Mouse (Mus musculus) cerebellum, postnatal 4 days (tissue): ENCODE data around the gene Abi3.

Experiments
- DNase-seq, 2 experiments: peaks; one replicate each; pipeline ENCODE4 v3.0.0; 2022; ENCODE audit warnings: low spot score in 2 of 2, mixed read lengths in 1 of 2

Gene Abi3

DNA sequence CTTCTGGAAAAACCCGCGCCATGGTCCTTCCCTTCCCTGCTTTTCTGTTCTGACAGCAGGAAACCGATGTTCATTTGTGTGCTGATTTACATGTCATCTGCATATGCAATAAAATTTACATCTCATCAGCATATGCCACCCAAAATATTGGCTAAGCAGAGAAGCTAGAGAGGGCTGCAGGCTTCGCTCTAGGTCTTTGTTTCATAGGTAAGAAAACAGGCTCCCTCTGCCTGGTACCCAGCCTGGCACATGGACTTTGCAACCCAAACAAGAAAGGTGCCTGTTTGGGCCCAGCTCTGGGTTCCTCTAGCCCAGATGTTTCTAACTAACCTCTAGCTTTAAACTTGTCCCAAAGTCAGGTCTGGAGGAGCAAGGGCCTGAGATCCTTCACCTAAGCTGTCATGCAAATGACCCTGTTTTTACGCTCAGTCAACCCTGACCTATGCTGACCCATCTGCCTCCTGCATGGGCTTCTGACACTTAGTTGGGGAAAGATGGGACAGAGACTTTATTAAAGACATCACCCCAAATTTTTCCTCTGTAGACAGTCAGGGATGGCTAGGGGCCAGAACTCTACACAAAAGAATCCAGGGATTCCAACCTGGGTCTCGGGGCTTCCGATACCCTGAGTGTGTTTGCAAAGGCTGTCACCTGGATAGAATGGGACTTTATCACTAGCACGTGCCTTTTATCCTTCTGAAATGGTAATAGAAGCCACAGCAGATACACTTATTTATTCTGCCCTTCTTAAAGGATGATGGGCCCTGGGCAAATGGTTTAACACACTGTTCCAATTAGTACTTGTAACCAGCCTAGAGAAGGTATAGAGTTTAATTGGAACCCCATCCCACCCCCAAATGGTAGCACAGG, 3.0 kb downstream of the Abi3 start:
- DNase-seq, result no peak

DNA sequence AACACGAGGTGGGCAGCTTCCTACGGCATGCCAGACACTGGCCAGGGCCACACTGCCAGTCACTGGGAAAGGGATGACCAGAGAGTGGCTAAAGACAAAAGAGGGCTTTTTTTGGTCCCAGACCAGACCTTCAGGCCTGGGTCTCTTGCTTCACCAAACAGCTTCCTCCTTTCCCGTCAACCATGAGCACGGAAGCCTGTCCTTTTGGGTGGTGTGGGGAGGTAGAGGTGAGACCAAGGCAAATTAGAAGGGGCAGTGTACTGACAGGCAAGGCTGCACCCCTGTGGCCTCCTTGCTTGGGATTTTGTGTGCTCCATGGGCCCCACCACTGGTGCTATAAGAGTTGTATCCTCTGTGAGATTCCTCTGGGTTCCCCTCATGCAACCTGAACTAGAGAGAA, 3.7 kb downstream of the Abi3 start:
- no peak for DNase-seq

DNA sequence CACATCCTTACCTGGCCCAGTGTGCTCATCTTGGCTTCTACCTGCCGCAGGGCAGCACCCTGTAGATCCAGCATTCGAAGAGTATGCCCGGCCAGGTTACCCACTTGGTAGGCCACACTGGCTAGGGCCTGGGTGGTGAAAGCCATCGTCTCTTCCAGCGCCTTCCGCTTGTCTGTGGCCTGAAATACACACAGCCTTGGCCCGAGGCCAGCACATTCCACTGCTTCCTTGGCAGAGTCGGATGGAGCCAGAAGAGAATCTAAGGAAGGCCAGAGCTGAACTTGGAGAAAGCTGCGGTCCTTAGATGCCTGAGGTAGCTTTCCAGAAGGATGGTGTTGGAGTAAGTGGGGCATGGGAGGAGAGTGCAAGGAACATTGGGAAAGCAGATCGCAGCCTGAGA, 5.2 kb downstream of the Abi3 start, which contains the start of gene Gngt2:
Gene Gngt2 (plus strand): TSS at position 158 of the 400 bp plus-strand sequence.
- DNase-seq, result peak in 1 of 2 experiments; percentile 43

DNA sequence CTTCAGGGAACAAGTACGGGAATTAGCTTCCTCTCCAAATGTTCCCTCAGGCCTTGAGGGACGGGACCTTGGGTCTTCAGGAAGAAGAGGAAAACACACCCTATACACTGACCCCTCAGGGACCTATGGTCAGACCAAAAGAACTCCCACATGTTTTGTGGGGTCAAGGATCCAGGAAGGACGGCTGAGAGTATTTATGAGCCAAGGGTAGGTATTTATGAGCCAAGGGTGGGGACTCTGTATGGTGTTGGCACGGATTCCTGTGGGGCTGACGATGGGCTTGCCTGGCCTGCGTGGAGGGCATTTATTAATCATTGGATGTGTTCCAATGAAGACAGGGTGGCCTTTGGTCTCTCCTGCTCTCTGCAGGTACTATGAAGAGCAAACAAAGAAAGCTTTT, 5.8 kb downstream of the Abi3 start:
- DNase-seq, result no peak

DNA sequence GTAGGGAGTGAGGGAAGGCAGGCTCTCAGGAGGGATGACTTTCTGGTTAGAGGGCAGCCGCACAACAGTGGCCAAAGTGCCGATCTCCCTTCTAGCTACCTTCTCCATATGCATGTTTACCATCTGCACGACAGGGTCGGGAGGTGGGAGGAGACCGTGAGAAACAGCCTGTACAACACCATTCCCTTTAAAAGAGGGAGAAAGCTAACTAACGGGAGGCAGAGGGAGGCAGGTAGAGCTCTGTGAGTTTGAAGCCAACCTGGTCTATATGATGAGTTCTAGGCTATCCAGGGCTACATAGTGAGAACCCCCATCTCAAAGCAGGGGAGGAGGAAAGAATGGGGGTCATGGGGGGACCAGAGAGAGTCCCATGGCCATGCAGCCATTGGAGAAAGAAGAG, 6.4 kb downstream of the Abi3 start:
- DNase-seq, result no peak

DNA sequence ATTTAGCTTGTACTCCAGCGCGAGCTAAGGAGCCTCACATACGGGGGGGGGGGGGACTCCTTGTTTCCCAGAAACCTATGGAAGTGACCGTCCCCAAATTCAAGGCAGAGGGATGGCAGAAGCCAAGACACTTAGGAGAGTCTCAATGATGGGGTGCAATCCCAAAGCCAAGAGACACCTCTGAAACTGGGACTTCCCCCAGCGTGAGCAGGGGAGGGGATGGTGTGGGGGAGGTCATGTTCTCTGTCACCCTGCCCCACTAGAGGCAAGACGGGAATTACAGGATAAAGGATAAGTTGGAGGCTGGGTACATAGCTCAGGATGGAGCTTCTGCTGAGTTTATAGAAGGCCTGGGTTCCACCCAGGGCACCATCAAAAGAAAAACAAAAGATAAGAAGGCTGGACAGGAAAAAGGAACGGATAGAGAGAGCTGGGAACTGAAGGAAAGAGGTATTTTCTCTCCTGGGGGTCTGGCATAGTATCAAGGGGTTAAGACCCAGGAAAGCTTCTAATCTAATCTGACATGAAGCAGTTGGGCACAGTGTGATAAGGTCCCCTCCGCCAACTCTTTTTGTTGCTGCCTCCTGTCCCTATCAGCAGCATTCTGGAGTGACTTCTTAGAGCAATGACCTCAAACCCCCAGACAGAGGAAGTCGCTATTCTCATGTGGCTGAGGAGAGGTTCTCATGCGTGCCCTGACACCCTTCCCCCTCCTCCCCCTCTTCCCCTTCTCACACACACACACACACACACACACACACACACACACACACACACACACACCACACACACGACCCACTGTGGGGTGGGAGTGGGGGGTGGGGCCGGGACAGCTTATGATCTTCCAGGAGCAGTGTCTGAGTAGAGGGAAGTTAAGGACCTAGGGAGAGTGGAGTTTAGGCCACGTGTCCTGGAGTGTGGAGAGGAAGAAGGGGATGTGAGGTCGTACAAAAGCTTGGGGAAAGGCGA, 7.2 kb downstream of the Abi3 start:
- DNase-seq, result no peak

DNA sequence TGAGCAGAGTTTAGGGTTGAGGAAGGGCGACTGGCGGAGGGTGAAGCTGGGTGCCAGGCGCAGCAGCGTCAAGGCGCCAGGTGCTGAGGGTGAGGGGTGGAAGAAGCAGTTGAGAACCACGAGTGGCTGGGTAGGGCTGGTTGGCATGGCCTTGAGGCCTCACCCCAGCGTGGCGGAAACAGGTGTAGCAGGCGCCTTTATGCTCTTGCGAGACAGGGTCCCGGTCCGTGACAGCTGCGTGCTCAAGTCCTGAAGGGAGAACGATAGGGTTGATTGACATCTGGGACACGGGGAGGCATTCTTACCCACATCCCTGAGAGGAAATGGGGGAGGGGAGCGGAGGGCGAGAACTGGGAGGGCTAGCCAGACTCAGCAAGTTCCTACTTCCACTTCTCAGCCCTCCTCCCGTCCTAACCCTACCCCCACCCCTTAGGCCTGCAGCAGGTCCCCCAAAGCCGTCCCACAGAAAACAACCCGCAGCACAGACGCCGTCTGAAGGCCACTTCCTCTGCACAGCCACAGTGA, 8.1 kb downstream of the Abi3 start:
- no peak for DNase-seq

DNA sequence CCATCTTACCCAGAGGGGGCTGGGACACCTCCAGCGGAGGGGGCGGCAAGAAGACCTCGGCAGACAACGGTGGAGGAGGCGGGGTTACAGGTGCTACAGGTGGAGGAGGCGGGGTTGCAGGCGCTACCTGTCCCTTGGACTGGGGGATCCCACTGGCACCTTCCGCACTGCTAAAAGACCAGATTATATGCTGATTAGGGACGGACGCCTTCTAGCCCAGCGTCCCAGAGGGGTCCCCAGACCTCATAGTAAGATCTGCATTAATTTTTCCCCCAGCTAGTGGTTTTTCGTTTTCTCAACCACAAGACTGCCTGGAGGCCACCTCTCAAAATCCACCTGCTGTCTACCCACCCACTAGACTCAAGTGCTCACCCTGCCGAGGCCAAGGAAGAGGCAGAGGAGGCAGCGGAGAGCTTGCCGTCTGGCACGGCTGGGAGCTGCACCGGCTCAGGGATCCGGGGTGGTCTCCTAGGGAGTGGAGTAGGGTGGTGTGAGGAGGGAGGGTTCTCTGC, 8.6 kb downstream of the Abi3 start:
- DNase-seq, result no peak

DNA sequence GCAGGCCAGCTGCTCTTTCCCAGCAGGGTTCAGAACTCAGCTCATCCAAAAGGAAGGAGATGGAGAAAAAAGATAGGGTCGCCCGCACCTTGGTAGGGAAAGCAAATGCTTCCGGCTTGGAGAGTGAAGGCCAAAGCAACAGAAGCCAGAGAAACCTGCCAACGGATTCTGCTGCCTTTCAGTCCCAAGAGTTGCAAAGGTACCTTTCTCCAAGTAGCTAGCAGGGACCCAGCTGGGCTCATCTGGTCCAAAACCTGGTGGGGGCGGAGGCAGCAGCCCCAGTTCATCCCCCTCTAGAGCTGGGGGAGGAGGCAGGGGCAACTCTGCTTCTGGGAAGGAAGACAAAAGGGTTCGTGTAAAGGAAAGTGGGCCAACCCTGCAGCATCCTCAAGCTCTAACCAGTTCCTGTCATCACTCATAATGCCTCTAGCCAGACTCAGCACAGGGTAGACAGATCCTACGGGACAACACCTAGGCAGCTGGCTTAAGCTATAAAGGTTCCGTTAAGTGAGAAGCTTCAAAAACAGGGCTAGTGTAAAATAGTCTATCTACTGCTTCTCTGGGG, 9.2 kb downstream of the Abi3 start:
- no peak for DNase-seq

DNA sequence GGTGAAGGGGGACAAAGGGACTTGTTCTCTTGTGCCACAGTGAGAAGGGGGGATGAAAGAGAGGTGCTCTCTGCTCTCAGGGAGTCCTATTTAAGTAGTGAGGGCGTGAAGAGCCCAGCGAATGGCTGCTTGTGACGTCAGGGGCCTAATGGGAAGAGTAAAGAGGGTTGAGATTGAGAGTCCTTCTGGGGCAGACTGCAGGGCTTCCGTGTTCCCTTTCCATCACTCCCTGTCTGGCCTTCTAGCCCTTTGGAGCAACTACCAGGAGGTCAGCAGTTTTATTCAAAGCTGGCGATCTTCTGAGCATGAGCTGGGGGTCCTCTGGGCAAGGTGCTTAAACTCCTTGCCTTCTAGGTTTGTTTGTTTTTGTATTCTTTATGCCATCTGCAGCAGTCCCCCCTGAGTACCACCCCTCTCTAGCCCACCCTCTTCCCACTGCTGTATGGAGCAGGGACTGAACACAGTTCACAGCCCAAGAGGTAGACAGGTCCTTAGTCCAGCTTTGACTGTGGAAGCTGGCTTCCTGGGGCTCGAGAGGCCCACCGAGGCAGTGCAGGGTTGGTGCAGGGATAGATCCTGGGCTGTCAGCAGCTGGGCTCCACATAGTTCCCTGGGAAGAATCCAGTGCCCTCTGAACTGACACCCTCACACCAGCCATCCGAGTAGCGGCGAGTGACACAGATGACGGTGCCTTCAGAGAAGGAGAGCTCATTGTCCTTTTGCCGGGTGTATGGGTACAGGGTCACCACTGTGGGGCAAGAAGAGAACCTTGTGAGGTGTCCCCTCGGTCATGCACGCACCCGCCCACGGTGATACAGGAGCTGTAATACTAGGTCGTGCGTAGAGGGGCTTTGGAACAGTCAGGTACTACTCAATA, 9.9 kb downstream of the Abi3 start:
- DNase-seq, result no peak

DNA sequence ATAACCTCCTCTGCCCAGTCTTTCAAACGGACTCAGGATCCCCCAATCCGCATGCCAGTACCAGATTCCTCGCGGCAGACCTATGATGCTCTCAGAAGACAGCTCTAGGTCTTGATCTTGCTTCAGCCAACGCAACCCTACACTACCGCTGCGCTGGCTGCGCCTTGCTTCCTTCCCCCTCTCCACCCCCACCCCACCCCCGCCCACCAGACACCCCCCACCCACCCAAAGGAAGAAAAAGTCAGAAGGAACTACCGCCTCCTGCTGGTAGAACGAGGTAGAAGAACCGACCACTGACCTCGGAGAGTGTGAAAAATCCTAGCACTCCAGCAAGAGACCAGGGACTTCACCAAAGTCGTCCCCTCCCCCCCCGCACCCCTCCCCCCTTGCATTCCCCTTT, 10.6 kb downstream of the Abi3 start:
- no peak for DNase-seq

DNA sequence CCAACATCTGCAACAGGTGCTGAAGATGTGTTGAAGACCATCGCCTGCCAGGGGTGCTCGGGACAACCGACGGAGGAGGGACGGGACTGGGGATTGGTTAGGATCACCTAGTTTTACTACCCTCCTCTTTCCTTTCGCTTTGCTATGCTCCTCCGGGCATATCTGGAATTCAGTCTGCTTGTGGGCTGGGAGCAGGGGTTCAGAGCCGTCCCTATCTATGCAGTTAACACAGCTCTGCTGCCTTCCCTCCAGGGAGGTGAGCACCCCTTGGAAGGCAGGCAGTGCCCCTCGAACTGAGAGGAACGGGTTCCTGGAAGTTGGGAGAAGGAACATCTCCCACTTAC, 11.0 kb downstream of the Abi3 start:
- no peak for DNase-seq

DNA sequence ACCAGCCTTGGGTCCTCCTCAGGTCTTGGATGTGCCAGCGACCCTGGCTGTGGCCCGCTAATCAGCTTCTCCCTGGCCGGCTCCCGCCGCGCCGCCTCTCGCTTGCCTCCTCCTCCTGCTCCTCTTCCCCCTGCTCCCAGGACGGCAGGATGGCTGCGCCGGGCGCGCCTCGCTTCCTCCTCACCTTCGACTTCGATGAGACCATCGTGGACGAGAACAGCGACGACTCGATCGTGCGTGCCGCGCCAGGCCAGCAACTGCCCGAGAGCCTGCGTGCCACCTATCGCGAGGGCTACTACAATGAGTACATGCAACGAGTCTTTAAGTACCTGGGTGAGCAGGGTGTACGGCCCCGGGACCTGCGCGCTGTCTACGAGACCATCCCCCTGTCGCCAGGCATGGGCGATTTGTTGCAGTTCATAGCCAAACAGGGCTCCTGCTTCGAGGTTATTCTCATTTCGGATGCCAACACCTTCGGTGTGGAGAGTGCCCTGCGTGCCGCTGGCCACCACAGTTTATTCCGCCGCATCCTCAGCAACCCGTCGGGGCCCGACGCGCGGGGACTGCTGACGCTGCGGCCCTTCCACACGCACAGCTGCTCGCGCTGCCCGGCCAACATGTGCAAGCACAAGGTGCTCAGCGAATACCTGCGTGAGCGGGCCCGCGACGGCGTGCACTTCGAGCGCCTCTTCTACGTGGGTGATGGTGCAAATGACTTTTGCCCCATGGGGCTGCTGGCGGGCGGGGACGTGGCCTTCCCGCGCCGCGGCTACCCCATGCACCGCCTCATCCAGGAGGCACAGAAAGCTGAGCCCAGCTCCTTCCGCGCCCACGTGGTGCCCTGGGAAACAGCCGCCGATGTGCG, 11.6 kb downstream of the Abi3 start:
- no peak for DNase-seq

DNA sequence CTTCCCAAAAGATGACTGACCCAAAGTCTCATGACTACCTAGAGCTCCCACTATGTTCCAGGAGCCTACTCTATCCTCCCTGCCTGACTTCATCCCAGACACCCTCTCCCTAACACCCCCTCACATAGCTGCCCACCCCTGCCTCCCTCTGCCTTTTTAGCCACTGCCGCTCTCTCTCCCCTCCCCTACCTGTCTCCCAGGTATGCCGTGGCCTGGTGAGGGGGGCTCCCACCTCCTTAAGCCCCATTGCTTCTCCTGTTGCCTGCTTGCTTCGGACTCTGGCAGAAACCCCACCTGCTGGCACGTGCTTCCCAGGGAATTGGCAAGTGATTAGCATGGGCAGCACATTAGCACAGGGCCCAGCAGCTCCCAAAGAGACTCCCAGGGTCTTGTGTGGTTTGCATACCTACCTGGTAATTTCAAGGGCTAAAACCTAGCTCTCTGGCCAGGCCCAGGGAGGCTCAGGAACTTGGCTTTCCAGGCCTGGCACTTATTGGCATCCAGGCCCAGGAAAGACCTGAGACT, 12.7 kb downstream of the Abi3 start:
- no peak for DNase-seq

DNA sequence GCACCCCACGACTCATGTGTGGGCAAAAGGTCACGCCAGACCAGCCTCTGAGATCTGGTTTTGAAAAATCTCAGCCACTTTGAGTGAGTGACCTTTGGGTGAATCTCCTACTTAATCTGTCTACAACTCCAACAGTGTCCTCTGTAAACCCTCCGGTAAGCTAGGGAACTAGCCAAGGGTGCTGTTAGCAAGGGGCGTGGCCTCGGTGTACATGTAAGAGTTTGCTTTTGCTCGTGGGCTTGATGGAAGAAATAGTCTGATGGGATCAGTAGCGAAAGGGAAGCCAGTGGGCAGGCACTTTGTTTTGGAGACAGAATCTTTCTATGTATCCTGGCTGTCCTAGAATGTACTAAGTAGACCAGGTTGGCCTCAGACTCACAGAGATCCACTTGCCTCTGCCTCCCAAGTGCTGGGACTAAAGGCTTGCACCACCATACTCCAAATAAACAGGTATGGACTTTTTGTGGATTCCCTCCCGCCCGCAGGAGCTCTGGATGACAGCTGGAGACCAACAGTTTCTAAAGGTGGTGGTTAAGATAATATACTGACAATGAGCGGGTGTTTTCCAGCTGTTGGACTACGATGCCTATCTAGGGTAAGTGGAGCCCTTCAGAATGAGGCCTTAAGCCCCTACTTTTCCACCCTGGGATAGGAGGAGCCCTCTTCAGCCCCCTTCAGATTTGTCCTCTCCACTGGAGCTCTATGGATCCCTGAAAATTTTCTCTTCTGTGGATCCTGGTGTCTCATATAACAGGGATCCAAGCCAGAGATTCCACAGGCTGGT, 13.9 kb downstream of the Abi3 start:
- no peak for DNase-seq

DNA sequence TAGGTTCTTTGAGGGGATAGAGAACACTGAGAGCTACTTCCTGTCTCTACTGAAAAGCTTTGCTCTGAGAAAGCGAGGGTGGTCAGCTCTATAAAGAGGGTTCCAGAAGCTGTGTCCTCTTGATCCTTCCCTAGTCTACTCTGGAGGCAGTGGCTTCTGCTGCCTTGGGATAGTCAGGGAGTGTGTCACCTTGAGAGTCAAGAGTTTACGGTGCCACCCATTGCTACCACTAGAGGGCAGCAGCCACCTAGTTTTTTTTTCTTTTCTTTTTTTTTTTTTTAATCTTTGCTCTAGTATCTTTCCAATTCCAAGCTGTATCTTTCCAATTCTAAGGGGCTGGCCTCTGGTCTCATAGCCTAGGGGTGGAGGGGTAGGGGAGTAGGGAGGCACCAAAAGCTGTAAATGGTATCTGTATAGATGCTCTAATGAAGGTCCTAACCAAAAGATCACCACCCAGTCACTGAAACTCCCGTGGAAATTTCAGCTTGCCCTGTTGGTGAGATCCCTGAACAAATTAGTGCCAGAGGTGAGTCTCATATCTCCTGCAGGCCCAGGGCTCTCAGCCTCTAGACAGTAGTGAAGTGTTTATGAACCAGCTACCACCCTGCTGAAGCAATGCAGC, 14.7 kb downstream of the Abi3 start:
- DNase-seq, result peak; percentile 45 to 67

DNA sequence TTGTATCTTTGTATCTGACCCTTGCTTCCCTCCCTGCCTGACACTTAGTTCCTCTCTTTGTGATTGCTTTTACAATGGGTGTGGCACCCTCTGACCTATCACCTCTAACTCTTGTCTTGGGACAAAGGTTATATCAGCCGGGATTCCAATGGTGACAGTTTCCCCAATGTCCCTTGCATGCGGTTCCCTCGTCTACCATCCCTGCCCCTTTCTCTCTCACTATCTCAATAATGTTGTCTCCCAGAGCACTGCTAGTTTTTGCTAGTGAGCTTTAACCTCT, 15.2 kb downstream of the Abi3 start:
- DNase-seq, result no peak

DNA sequence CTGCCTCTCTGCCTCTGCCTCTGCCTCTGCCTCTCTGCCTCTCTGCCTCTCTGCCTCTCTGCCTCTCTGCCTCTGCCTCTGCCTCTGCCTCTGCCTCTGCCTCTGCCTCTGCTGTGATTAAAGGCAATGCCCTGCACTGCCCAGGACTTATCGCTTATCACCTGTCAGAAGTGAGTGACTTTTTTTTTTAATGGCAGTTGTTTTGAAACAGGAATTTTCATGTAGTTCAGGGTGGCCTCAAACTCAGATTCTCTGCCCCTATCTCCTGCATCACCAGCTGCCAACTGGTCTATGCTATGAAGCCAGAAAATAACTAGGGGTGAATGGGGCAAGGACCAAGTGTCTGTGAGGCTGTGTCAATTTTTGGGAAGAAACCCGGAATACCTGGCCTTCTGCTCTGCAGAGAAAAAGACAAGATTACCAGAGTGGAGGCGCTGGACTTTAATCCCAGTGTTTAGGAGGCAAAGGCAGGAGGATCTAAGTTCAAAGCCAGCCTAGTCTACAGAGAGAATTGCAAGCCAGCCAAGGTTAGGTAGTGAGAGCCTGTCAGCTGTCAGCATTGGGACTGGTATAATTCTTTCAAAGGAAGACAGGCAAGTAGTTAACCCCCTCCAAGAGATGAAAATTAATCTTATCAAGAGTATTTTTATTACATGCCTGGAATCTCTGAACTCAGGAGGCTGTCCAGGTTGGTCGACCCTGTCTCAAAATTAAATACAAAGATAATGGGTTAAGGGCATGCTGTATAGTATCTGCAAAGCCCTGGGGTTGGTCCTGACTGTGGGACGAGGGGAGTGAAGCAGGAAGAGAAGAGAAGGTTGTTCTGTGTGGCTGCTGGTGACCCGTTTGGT, 15.7 kb downstream of the Abi3 start:
- no peak for DNase-seq
